In genomic region chr9:56831904-56832303, GRCm38 (mm10) we compare ENCODE assay signal across 21 mouse cellular contexts. TPM values are rescaled to one million over a fixed set of nuclear protein-coding genes. Genes with fewer than 3 reads are reported as not detected.
"Had no signal": no experiment of that assay in that cellular context is flagged by ENCODE, and none has a peak within 500 bp of the region (broad histone marks: within the 10 kb centered on the region; RNA-seq: fewer than 3 reads in every experiment).

No protein-coding gene starts in this region.

- H3K36me3 ChIP-seq: lung, embryonic 15.5 days; midbrain, embryonic 13.5 days; midbrain, embryonic 15.5 days; neural tube, embryonic 12.5 days; stomach, embryonic 15.5 days had no signal

- H3K27me3 ChIP-seq: midbrain, embryonic 13.5 days; midbrain, embryonic 15.5 days; neural tube, embryonic 12.5 days; stomach, embryonic 15.5 days had no signal

- DNase-seq: liver, postnatal 0 days; lung, adult 2 months; lung, postnatal 14 days; lung, postnatal 36 days; right cerebral cortex, postnatal 14 days; thymus, adult 18-20 months; thymus, postnatal 14 days; thymus, postnatal 36 days had no signal

- H3K27ac ChIP-seq: lung, embryonic 15.5 days; macrophage; midbrain, embryonic 13.5 days; midbrain, embryonic 15.5 days; neural tube, embryonic 12.5 days; stomach, embryonic 15.5 days had no signal

- H3K4me2 ChIP-seq: lung, embryonic 15.5 days; midbrain, embryonic 11.5 days; midbrain, embryonic 13.5 days; midbrain, embryonic 15.5 days; neural tube, embryonic 12.5 days; stomach, embryonic 15.5 days had no signal

- ATAC-seq: liver, postnatal 0 days; lung, postnatal 0 days; midbrain, embryonic 13.5 days; midbrain, embryonic 15.5 days had no signal

- H3K9ac ChIP-seq: liver, postnatal 0 days; lung, embryonic 15.5 days; midbrain, embryonic 13.5 days; midbrain, embryonic 15.5 days; neural tube, embryonic 12.5 days; stomach, embryonic 15.5 days had no signal

- H3K4me1 ChIP-seq: lung, embryonic 15.5 days had no signal

- H3K9me3 ChIP-seq: lung, embryonic 15.5 days; megakaryocyte, embryonic 14.5 days; midbrain, embryonic 13.5 days; midbrain, embryonic 15.5 days; neural tube, embryonic 12.5 days; stomach, embryonic 15.5 days had no signal

- H3K4me3 ChIP-seq: lung, embryonic 15.5 days; megakaryocyte, embryonic 14.5 days; midbrain, embryonic 13.5 days; midbrain, embryonic 15.5 days; neural tube, embryonic 12.5 days; stomach, embryonic 15.5 days had no signal

RNA-seq across cellular contexts. Expression of gene Odf3l1, which starts 32.6 kb away (rescaled TPM):
- total RNA-seq: megakaryocyte progenitor cell, adult 5-6 weeks; midbrain, postnatal 0 days; monocyte, adult 5-6 weeks; neutrophil, adult 5-6 weeks had no signal
- polyA plus RNA-seq: liver, postnatal 0 days; lung, postnatal 0 days; macrophage; midbrain, embryonic 11.5 days; midbrain, embryonic 13.5 days; midbrain, embryonic 15.5 days; neural tube, embryonic 12.5 days had no signal

RNA-seq across cellular contexts. Expression of gene Cspg4, which starts 32.9 kb away (rescaled TPM):
- total RNA-seq: megakaryocyte progenitor cell, adult 5-6 weeks; monocyte, adult 5-6 weeks; neutrophil, adult 5-6 weeks had no signal
- polyA plus RNA-seq: macrophage had no signal

RNA-seq across cellular contexts. Expression of gene Lingo1, which starts 35.6 kb away (rescaled TPM):
- total RNA-seq: megakaryocyte progenitor cell, adult 5-6 weeks; monocyte, adult 5-6 weeks; neutrophil, adult 5-6 weeks had no signal
- polyA plus RNA-seq: macrophage had no signal
